Mouse (Mus musculus) granulocyte monocyte progenitor cell, adult 5-6 weeks (primary cell): Measurements from ENCODE around the gene Smyd5. TPM values are rescaled to one million over a fixed set of nuclear protein-coding genes. Genes with fewer than 3 reads are reported as not detected.
A peak's percentile ranks its signal among the peaks of the same experiment; 100 is the strongest.
"Not testable (repeated sequence)": the region's sequence is repeated elsewhere in the genome, so short reads cannot be mapped to it uniquely, and the experiment has no call there.

Experiments used
- ATAC-seq: replicated peaks from 2 replicates; pipeline ENCODE4 v1.8.0; 2016; ENCODE audit warnings: mild to moderate bottlenecking, moderate TSS enrichment, inconsistent platforms; ENCODE audit not compliant: poor library complexity, severe bottlenecking
- total RNA-seq, 2 experiments: library from RNA; stranded (forward) in 1 of 2; stranded (reverse) in 1 of 2; fragments of 200-712, 200-1000 nt in 1 of 2; fragments of >200 nt in 1 of 2; fragmentation: Nextera tagmentation in 1 of 2; gene quantifications; 2 replicates each; pipeline ENCODE4 v1.2.3; 2014 to 2017

Gene Smyd5
- total RNA-seq, 2 experiments from 2014 or later: 56.3 to 64.2 TPM

- ATAC-seq: no peak
These were observed 12.6 kb downstream of the Smyd5 start for GRCm38 (mm10) chr6:85444266-85444965.

GRCm38 (mm10) chr6:85445286-85445685 is 13.5 kb downstream of the Smyd5 start:
- ATAC-seq: no peak

DNA sequence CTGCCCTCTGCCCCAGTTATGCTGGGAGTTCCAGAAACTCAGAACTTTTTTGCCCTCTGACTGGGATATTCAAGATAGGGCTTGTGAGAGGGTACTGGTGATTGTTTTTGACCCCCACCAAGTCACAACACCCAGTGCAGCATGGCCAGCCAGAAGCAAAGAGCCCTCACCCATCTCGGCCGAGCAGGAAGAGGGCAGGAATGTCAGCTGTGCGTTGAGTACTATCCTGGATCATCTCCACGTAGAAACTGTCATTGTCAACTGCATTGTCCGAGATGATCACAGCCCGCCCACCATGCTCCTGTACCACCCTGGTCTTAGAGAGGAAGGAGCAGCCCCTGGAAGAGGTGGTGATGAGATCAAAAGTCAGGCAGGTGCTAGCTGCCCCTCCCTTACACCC is 15.6 kb downstream of the Smyd5 start:
- no peak for ATAC-seq

- ATAC-seq: not testable (repeated sequence)
These were observed 18.4 kb downstream of the Smyd5 start for GRCm38 (mm10) chr6:85450140-85450539.

DNA sequence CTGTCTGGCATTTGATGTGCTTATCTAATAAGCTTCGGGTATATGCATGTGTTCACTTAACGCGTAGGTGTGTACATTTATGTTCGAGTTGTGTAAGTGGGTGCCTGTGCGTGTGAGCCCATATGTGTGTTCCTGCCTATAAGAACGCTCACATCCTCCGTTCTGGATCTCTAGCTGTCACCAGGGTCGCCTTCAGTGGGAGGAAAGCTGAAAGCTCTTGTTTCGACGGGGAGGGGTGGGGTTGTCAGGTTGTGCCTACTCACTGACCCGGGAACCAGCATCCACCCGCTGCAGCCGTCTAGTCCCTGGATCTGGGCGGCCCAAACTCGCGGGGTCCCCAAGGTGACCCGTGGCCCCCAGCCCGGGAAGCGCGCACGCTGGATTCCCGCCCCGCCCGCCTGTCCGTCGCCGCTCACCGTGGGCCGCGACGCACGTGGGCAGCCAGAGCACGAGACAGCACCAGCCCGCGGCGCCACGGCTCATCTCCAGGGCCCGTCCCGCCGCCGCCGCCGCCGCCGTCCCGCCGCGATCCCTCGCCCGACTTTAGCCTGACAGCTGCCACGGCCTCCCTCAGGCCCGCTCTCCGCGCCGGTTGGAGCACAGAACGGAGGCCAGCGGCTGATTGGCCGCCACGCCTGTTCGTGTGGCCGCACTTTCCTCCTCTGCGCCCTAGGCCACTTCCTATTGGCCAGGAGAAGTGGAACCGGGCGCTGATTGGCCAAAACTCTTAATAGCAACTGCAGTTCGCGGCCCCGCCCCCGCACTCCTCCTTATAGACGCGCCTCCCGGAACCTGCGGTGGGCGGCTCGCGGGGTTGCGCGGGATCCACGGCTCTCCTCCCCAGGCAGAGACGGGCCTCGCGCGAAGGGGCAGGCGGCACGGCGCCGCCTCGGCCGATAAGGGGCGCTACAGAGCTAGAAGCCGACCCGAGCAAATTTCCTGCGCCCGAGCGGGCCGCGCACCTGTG is 19.2 kb downstream of the Smyd5 start, which contains the start of gene Cct7:
Gene Cct7, plus strand, starts transcription at position 818 of the 967 bp plus-strand sequence.
- peak; percentile 81 for ATAC-seq

GRCm38 (mm10) chr6:85451664-85452410 is 20.0 kb downstream of the Smyd5 start, which contains the start of gene Pradc1:
Gene Pradc1 (minus strand): TSS chr6:85451970.
- peak; percentile 70 for ATAC-seq

DNA sequence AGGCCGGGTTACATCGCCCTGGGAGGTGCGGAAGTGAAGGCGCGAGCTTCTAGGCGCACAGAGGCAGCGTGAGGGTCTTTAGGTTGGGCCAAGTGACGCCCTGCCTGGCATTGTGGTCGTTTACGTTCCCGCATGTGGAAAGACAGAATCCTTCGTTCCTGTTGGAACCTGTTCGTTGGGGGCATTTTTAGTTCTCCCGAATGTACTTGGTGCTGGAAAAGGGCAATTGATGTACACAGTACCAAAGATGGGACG is 20.5 kb downstream of the Smyd5 start:
- ATAC-seq: peak; percentile 5; the same call in 1 of the 2 replicates

DNA sequence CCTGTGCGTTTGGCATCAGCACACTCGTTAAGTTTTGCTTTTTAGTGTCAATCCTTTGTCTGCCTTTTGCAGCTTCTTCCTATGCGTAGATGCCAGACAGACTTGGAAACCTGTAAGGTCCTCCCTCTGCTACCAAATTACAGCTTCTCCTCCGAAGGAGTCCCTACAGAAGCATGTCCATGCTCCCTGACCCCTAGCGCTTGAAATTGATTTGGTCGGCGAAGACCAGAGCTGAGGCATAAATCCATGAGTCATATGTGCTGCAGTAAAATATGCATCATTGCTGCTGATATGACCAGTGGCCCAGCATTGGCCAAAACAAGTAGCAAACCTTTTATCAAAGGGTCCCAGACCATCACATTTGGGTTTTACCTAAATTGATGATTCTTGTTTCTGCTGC is 21.0 kb downstream of the Smyd5 start:
- no peak for ATAC-seq

GRCm38 (mm10) chr6:85459621-85460020 is 27.8 kb downstream of the Smyd5 start:
- ATAC-seq: no peak

- ATAC-seq: no peak
These were observed 33.6 kb downstream of the Smyd5 start for GRCm38 (mm10) chr6:85465381-85465780.

GRCm38 (mm10) chr6:85469660-85470430 is 38.1 kb downstream of the Smyd5 start:
- ATAC-seq: no peak

DNA sequence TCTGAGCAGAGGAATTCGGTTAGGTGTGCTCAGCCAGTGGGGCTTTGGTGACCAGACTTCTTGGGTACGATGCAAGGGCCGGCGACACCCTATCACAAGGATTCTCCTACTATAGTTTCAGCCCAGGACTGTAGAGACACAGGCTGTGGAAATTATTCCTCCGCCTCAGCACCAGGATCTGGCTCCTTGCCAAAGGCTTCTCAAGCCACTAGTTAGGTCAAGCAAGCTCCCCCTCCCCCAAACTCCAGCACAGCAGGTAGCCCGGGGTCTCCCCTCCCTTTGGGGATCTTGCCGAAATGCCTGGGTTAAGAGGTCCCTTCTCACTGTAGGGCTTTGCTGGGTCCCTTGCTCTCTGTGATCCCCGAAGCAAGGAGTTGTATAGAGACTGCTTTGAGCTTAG is 40.2 kb downstream of the Smyd5 start:
- ATAC-seq: no peak

- ATAC-seq: no peak
These were observed 40.8 kb downstream of the Smyd5 start for GRCm38 (mm10) chr6:85472542-85472941.

DNA sequence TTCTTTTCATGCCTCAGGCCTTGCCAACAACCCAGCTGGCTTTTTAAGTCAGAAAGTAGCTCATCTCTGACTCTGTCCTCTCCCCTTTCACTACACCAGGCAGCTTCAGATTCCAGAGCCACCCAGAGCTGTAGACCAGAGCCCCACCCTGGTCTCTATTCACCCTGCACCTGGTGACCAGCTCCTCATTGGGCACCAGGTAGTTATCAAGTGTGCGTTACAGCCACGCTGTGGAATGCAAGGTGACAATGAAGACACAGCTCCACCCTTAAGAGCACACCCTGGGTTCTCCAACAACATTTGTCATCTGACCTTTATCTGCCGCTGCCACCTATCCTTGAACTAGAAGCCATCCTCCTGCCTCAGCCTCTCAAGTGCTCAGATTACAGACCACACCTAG is 43.8 kb downstream of the Smyd5 start:
- ATAC-seq: no peak

DNA sequence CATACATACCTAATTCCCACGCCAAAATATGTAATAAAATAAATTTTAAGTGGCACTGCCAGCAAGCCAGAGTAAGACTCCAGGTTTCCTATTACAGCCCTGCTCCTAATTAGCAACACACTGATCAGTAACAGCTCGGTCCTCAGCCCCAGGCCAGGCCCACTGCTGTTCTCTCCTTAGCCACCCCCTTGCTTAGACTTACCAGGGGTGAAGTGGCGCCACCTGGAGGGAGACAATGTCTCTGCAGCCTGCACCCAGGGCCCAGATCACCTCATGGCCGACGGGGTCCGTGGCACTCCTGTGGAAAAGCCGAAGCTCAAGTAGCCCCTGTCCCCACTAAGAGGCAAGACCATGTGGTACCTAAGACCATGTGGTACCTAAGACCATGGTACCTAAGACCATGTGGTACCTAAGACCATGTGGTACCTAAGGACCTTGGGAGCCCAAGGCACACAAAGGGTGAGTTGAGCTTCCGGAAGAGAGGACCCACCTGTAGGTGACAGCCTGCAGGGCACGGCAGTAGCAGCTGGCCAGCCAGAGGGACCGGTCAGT is 45.7 kb downstream of the Smyd5 start:
- peak; percentile 70 for ATAC-seq

GRCm38 (mm10) chr6:85478416-85478815 is 46.6 kb downstream of the Smyd5 start:
- no peak for ATAC-seq

- no peak for ATAC-seq
These were observed 48.2 kb downstream of the Smyd5 start for GRCm38 (mm10) chr6:85479979-85480378.

DNA sequence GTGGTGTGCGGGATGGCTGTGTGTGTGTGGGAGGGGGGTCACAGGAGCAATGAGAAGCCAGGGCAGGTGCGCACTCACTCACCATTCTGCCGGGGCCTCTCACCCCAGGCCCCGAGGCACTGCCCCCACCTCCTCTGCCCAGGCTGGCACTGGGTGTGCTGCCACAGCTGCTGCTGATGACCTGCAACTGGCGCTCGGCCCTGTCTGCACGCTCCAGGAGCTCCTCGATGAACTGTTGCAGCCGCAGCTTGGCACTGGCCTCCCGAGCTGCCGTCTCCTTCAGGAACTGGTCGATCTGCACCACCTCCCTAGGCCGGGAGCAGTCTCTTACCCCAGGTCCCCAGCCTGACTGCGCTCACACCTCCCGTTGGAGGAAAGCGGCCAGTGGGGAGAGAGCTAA is 48.9 kb downstream of the Smyd5 start:
- ATAC-seq: no peak

GRCm38 (mm10) chr6:85483843-85484721 is 52.3 kb downstream of the Smyd5 start:
- ATAC-seq: 0 out of 2 replicates have a peak, but pooled peaks have one; percentile 7
